Mouse (Mus musculus) cerebellum, adult 11 months (tissue): Measurements from ENCODE around the gene Arsa.
A peak's percentile ranks its signal among the peaks of the same experiment; 100 is the strongest.
"Not testable (repeated sequence)": the region's sequence is repeated elsewhere in the genome, so short reads cannot be mapped to it uniquely, and the experiment has no call there.

Experiments
- DNase-seq: peaks from one replicate; pipeline ENCODE4 v3.0.0; 2022

Gene Arsa

DNA sequence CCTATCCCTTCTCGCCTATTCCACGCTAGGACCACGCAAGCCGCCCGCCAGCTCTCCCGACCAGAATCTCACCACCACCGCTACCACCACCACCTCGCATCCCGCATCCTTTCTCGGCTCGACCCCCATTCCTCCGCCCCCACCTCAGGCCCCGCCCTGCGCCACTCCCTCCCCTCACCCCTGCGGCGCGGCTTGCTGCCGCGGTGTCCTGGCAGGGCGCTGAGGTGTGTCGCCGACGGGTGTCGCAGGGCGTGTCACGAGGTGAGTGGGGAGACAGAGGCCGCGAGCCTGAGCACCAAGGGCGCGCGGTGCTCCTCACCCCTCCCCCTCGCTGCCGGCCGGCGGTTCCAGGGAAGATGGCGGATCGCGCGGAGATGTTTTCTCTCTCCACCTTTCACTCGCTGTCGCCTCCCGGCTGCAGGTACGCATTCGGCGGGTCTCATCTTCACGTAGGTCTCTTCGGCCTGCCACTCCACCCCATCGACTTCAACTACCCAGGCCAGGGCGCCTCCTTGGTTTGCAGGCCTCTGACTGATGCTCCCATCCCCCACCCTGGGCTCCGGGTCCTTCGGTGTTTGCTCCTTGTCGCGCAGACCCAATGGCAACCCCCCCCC is 23.3 kb downstream of the Arsa start, which contains the start of gene Mapk8ip2:
Mapk8ip2 (plus strand) TSS at position 49 of the 614 bp plus-strand sequence.
- peak; percentile 77 for DNase-seq

DNA sequence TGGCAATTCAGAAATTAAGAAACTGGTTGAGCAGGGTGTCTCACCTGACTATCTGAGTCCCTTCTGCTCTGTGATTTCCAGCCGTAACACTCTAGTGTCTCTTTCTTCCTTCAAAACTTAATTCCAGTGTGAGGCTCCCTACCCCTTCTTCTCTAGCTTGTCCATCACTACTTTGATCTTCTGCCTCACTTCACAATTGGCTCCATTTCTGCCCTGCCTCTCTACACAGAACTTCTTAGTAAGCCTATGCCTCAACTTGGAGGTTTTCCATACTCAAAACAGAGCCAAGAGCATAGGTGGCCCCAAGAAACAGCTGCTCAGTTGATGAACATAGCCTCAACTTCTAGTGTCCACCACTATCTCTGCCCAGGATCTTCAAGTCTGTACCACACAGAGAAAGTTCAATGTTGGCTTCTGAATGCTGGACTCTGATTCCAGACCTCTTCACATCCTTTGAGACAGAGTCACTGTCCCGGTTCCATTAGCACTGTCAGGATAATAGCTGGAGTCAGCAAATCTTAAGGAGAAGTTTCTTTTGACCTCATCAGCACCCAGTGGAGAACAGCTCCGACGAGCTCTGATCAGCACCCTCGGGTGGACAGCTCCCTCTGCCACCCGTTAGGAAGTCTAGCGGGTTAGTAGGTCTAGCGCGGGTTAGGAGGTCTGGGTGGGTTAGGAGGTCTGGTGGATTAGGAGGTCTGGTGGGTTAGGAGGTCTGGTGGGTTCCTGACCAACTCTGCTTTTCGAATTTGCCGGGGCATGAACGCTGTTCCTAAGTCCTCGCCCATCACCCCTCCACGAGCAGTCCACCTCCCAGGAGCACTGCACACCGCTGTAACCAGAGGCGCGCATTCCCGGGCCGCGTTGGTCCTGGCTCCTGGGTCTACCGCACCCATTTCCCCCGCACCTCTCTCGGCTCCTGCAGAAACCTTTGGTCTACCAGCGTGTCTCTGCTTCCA is 24.0 kb downstream of the Arsa start:
- DNase-seq = no peak

DNA sequence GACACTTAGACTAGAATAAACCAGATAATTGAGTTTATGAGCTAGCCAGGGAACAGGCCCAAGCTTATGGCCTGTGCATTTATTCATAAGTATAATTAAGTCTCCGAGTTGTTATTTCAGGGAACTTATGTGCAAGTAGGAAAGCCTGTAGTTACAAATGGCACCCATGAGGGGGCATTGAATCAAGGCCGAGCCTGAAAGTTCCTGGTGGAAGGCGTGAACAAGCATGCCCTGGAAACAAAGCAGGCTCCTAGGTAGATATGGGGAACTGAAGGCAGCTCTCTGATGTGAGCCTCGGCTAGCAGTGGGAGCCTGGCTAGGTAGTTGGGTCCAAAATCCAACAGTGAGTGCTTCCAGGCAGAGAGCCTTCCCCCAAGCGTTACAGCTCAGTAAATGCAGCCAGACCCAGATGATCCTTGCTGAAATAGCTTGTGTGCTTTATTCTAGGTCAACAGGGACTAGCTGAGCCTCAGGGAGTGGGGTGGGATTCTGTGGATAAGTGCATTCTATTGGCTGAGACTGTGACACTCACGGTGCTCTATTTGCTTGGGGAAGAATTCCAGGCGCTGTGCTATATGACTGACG is 34.6 kb downstream of the Arsa start:
- no peak for DNase-seq

- DNase-seq = no peak
Observed at GRCm38 (mm10) chr15:89435878-89436277, 41.3 kb downstream of the Arsa start.

- no peak for DNase-seq
Observed at GRCm38 (mm10) chr15:89434136-89434535, 43.1 kb downstream of the Arsa start.

- no peak for DNase-seq
Observed at GRCm38 (mm10) chr15:89432946-89433345, 44.3 kb downstream of the Arsa start.

- no peak for DNase-seq
Observed at GRCm38 (mm10) chr15:89431806-89432205, 45.4 kb downstream of the Arsa start.

- no peak for DNase-seq
Observed at GRCm38 (mm10) chr15:89431271-89431670, 46.0 kb downstream of the Arsa start.

- DNase-seq = not testable (repeated sequence)
Observed at GRCm38 (mm10) chr15:89430771-89431170, 46.5 kb downstream of the Arsa start.

DNA sequence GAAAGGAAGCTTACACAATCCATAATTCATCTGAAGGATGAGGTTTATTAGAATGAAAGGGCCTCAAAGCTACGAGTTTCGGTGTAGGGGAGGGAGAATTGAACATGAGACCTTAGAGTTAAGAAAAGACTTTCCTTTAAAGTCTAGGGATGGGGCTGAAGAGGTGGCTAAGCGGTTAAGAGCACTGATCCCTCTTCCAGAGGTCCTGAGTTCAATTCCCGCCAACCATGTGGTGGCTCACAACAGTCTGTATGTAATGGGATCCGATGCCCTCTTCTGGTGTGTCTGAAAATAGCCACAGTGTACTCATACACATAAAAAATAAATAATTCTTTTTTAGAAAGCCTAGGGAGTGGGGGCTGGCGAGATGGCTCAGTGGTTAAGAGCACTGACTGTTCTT is 46.9 kb downstream of the Arsa start:
- DNase-seq = peak; percentile 41

- DNase-seq = peak; percentile 90
Observed at GRCm38 (mm10) chr15:89429352-89430221, 47.6 kb downstream of the Arsa start, which contains the start of the genes C730034F03Rik, Gm44502 and Chkb. C730034F03Rik (plus strand) TSS chr15:89429589. Gm44502 (minus strand) TSS chr15:89429696. Chkb (minus strand) TSS chr15:89429908.

- DNase-seq = no peak
Observed at GRCm38 (mm10) chr15:89428821-89429351, 48.3 kb downstream of the Arsa start.

- DNase-seq = no peak
Observed at GRCm38 (mm10) chr15:89428136-89428790, 49.0 kb downstream of the Arsa start.

GRCm38 (mm10) chr15:89426716-89427115 is 50.5 kb downstream of the Arsa start:
- no peak for DNase-seq

DNA sequence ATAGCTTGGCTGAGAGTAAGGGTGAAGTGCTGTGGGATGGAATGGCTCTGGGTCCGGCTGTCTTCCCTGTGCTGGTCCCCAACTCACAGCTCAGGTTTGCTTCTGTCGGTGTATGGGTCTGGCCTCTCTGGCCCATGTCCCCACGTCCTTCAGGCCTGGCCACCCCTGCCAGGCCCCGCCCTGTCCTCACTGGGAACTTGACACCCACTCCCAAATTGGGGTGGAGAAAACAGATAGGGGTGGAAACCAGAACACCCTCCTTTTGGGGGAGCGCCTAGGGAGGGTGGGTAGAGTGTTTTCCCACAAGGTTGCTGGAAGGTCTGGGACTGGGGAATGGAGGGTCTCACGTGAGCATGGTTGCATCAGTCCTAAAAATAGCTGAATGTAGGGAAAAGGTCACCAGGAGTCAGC is 51.5 kb downstream of the Arsa start, which contains the start of gene Cpt1b:
Cpt1b (minus strand) TSS at position 153 of the 411 bp plus-strand sequence.
- DNase-seq = no peak

DNA sequence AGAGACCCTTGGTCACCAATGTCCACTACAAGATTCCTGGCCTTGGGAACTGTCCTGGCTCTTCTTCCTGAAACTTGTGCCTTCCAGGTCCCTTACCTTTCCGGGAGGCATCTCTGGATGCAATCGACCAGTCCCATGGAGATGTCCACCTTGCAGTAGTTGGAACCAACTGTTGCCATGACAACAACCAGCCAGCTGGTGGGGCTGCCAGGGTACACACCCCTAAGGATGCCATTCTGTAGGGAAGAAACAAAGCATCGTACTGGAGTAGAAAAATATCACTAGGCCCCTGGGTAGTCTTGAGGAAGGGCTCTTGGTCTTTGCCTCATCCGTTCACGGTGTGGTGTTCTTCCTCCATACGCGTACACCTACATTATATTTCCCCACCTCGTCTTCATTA is 52.6 kb downstream of the Arsa start:
- no peak for DNase-seq
